Mouse (Mus musculus): ENCODE data around the gene Adamts4. TPM values are rescaled to one million over a fixed set of nuclear protein-coding genes. Genes with fewer than 3 reads are reported as not detected.

Adamts4 gene
- polyA plus RNA-seq, 1 experiment from 2014 or later: 0.86 TPM

DNA sequence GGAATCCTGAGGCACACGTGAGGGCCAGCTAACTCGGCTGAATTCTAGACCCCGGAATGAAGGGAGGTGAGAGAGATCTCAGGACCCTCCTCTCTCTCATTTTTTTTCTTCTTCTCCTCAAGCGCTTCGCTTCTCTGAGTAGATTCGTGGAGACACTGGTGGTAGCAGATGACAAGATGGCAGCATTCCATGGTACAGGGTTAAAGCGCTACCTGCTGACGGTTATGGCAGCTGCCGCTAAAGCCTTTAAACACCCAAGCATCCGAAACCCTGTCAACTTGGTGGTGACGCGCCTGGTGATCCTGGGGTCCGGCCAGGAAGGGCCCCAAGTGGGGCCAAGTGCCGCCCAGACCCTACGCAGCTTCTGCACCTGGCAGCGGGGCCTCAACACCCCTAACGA is 2.2 kb downstream of the Adamts4 start:
- DNase-seq (ENCODE audit: low spot score): no peak

DNA sequence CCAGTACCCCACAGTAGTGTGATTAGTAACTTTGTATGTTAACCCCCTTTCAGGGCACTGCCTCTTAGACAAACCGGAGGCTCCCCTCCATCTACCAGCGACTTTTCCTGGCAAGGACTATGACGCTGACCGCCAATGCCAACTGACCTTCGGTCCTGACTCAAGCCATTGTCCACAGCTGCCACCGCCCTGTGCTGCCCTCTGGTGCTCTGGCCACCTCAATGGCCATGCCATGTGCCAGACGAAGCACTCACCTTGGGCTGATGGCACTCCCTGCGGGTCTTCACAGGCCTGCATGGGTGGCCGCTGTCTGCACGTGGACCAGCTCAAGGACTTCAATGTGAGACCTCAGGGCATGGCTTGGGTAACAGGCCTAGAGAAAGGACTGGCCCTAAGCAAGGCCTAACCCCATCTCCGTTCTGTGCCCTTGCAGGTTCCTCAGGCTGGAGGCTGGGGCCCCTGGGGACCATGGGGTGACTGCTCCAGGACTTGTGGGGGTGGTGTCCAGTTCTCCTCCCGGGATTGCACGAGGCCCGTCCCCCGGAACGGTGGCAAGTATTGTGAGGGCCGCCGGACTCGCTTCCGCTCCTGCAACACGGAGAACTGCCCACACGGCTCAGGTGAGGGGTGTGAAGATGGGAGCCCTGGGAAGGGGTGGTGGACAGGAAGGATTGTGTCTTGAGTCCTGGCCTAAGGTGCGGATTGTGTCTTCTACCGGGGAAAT is 6.0 kb downstream of the Adamts4 start:
- no peak for DNase-seq (ENCODE audit: low spot score)

DNA sequence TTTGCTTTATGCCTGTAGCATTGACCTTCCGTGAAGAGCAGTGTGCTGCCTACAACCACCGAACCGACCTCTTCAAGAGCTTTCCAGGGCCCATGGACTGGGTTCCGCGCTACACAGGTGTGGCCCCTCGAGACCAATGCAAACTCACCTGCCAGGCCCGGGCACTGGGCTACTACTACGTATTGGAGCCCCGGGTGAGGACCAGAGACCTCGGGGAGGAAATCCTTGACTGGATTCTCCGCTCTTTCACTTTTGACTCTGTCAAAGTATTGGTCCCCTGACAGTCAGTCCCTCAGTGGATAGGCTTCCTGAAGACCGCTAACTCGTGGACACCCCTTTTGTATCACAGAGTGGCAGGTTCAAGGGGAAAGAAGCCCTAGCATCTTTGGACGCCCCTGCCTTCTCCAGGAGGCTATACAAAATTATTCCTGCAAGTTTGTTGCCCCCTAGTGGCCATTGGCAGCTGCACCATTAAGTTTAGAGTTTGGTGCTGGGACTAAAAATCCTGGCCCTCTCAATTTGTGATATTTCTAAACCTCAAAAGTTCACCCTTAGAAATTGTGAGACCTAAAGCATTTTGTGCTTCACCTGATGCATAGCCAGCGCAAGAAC is 6.8 kb downstream of the Adamts4 start:
- peak; percentile 76 for DNase-seq (ENCODE audit: low spot score)

DNA sequence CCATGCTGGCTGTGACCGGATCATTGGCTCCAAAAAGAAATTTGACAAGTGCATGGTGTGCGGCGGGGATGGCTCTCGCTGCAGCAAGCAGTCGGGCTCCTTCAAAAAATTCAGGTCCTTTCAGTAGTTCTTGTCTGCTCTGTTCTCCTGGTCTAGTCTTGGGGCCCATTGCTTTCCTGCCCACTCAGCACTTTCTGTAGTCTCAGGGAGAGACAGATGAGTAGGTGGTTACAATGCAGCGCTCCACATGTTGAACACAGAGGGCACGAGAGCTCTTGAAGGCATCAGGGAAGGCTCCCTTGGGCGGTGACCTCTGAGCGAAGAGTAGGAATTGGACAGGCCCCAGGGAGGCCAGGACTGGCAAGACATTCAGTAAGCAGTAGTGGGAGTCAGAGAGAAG is 7.6 kb downstream of the Adamts4 start:
- no peak for DNase-seq (ENCODE audit: low spot score)

GRCm38 (mm10) chr1:171258921-171259320 is 8.7 kb downstream of the Adamts4 start:
- DNase-seq (ENCODE audit: low spot score): no peak

DNA sequence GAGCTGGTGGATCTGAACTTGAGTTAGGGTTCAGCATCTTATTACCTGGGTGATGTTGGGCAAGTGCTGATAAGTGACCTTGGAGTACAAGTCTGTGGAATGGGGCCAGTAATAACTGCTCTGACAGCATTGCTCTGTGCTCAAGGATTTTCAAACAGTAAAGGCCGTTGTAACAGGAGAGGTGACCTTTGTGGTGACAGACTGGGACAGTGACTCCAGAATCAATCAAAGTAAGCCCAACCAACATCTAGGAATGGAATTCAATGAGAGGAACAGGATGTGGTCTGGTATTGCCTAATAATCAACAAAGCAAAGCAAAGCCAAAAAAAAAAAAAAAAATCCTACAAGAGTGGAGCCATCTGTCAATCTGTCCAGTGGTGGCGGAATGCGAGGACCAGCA is 10.1 kb downstream of the Adamts4 start:
- DNase-seq (ENCODE audit: low spot score): no peak

DNA sequence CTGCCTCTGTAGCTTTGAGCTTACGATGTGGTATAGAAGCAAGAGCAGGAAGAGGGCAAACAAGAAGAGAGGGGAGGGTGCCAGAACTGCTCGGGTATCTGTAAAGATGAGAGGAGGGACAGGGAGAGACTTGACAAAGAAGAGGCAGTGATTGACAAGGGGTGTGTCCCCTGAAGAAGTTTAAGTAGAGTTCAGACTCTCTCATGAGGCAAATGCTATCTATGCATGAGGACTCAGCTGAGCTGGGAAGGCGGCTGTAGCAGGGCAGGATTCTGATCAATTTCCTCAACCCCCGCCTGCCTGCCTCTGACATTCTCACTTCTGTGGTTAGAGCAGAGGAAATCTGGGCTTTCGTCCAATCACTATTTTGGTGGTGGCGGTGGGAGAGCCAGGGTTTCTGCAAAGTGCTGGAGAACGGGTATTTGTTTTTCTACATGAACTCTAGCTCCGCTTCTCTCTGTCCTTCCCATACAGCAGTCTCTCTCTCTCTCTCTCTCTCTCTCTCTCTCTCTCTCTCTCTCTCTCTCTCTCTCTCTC is 12.4 kb downstream of the Adamts4 start:
- no peak for DNase-seq (ENCODE audit: low spot score)

GRCm38 (mm10) chr1:171263185-171263611 is 13.0 kb downstream of the Adamts4 start:
- no peak for DNase-seq (ENCODE audit: low spot score)

DNA sequence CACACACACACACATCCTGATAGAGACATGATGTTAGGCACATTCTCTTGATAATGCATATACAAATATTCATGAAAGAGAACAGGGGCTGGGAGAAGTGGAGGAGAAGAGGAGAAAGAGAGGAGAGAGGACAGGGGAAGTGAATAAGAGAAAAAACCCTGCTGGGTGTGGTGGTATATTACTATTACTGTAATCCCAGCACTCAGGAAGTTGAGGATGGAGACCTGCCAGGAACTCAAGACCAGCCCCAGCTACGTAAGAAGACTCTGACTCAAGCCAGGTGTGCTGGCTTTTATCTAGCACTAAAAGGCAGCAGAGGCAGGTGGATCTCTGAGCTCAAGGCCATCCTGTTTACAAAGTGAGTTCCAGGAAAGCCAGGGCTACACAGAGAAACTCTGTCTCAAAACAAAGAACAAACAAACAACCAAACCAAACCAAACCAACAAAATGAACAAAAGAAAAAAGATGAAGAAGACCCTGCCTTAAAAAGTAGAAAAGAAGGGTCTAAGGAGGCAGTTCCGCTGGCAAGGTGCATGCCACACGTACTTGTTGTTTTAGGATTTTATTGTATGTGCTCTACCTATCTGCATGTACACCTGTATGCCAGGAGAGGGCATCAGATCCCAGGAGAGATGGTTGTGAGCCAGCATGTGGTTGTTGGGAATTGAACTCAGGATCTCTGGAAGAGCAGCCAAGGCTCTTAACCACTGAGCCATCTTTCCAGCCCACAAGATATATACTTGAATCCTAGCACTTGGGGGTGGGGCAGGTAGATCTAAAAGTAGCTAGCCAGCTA is 13.6 kb downstream of the Adamts4 start:
- no peak for DNase-seq (ENCODE audit: low spot score)

- DNase-seq (ENCODE audit: low spot score): no peak
These were observed 15.9 kb downstream of the Adamts4 start for GRCm38 (mm10) chr1:171265971-171266744.

DNA sequence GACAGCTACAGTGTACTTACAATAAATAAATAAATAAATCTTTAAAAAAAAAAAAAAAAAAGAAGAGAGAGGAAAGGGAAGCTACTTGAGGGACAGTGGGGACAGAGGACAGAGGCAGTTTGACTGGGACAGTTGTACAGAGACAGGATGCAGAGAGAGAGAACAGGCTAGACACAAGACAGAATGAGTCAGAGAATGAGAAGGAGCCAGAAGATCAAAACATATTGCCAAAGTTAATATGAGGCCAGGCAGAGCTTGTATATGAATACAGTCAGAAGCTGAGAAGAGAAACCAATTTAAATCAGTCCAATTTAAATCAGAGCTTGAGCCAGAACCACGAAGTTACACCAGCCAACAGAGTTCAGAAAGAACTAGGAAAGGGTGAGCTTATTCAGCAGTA is 18.1 kb downstream of the Adamts4 start:
- no peak for DNase-seq (ENCODE audit: low spot score)

- DNase-seq (ENCODE audit: low spot score): peak; percentile 95
These were observed 19.8 kb downstream of the Adamts4 start, which contains the start of gene B4galt3 for GRCm38 (mm10) chr1:171269848-171270572. Gene B4galt3, plus strand, starts transcription at chr1:171270328.

- DNase-seq (ENCODE audit: low spot score): no peak
These were observed 20.3 kb downstream of the Adamts4 start for GRCm38 (mm10) chr1:171270573-171270900.

DNA sequence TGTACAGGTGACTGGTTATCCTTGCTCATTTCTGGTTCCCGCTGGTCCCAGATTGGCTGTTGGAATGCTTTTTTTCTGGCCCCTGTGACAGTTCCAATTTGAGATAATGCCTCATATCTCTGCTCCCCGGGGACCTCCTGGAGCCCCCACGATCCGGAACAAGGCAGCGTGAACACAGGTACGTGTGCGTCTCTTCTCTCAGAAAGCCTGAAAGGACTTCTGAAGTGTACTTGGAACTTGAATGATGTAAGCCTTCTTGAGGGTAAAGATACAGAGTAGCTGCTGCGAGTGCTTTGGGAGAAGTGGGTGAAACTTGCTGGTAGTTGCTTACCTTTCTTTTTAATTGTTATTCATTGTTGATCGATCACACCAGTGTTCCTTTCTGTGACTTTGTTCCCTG is 21.0 kb downstream of the Adamts4 start:
- DNase-seq (ENCODE audit: low spot score): no peak

DNA sequence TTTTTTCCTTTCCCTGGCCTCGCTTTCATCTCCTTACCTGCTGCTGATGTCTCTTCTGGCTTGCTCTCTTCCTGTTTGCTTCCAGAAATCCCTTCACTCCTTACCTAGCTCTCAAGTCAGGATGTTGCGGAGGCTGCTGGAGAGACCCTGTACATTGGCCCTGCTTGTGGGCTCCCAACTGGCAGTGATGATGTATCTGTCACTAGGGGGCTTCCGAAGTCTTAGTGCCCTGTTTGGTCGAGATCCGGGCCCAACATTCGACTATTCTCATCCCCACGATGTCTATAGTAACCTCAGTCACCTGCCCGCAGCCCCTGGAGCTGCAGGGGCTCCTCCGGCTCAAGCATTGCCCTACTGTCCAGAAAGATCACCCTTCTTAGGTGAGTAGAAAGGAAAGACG is 21.4 kb downstream of the Adamts4 start:
- DNase-seq (ENCODE audit: low spot score): no peak

DNA sequence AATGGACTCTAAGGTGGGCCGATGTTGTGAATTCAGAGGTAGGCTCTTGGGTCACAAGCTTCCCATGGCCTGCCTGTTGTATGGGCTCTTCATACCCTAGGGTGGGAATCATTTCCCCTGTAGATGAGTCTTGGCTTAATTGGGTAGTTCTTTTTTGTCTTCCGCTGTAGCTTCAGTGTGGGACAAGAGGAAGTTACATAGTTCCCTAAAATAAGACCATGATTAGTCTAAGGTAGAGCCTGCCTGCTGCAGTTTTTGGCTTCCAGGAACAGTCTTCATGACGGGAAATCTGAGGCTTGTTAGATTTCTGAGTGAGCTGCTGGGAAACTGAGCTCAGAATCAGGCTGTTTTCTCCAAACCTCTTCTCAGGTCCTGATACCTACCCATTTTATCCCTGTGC is 21.9 kb downstream of the Adamts4 start:
- DNase-seq (ENCODE audit: low spot score): no peak

DNA sequence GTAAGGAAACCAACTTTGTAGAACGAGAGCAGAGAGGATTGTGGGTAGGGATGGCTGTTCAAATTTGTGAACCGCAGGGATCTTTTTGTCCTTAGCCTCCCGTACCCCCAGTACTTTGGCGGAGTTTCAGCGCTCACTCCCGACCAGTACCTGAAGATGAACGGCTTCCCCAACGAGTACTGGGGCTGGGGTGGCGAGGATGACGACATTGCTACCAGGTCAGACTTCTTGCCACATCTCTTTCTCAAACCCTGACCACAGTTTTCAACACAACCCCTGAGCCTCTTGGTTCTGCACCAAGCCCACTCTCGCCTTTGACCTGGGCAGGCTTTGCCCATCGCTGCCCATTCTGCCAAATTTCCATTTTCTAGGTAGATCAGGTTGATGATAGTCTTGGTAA is 23.9 kb downstream of the Adamts4 start:
- no peak for DNase-seq (ENCODE audit: low spot score)

DNA sequence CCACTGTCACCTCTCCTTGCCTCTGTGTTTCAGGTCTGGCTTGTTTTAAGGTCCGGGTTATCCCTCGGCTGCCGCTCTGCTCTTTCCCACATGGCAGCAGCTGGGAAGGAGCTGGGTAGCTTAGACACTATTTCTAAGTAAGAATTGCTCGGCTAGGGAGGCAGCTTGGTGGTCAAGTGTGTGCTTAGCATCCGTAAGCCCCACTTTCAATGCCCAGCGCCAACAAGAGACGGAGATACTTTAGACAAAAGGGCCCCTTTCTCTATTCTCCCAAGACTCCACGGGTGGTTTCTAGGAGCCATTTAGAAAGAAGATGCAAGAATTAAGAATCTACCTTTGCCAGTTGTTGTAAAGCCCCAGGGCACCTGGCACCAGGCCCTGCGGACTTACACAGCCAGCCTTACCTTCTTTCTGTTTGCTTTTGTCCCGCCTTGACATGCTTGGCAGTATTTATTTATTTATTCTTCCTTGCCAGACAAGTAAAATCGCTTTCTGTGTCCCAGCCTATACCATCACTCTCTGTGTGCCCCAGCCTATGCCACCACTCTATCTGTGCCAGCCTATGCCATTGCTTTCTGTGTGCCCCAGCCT is 25.0 kb downstream of the Adamts4 start:
- no peak for DNase-seq (ENCODE audit: low spot score)

- DNase-seq (ENCODE audit: low spot score): no peak
These were observed 26.0 kb downstream of the Adamts4 start for GRCm38 (mm10) chr1:171276110-171276748.

DNA sequence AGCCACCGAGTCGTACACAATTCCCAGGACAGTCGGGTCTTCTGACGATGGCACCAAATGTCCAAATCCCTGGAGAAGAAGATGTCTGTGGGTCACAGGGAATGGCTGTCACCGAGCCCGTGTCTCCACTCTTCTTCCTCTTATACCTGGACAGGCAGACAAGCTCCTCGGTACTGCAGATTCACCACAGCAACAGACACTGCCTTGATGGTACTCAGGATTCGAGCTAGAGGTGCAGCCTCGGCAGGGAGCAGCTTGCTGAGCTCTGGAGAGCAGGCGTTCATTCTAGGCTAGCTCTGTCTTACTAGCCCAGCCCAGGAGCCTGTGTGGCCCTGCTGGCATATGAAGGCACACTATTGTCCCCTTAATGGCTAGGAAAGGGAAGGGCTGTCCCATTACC is 27.5 kb downstream of the Adamts4 start:
- DNase-seq (ENCODE audit: low spot score): no peak
